Mouse (Mus musculus): ENCODE results near the gene Enpp1. TPM values are rescaled to one million over a fixed set of nuclear protein-coding genes. Genes with fewer than 3 reads are reported as not detected.

Enpp1 gene
- 2.8 and 3.2 TPM in 2 replicates for polyA plus RNA-seq (2015; fragmentation: Nextera tagmentation; extraction: Ambion mirVana)

- peak; percentile 87 for ATAC-seq (ENCODE audit: low FRiP score)
- Histone ChIP-seq H3K9ac (peak within 1 kb of the TSS; percentile 77), H3K4me1 (replicated peaks) (peaks cover 9% of the 10 kb centered on the region), H3K27ac (no peak within 1 kb of the TSS), H3K4me2 (peak within 1 kb of the TSS; percentile 99), H3K9me3 (no peaks in the 10 kb centered on the region), H3K4me3 (peak within 1 kb of the TSS; percentile 68), H3K36me3 (no peaks in the 10 kb centered on the region), H3K27me3 (peaks cover 21% of the 10 kb centered on the region)
- under 1% methylated on average over 79 of the region's 79 CpGs for WGBS
Observed at GRCm38 (mm10) chr10:24711480-24712366, at the start of gene Enpp1. TSS of gene Enpp1 (minus strand) at chr10:24712159.

- no peak for ATAC-seq (ENCODE audit: low FRiP score)
- H3K4me3 ChIP-seq, result no peak overlapping the region
- no peak overlapping the region for H3K4me2 ChIP-seq
- no peak overlapping the region for H3K9ac ChIP-seq
- no peaks in the 10 kb centered on the region for H3K27me3 ChIP-seq
- no peak overlapping the region for H3K27ac ChIP-seq
- no peaks in the 10 kb centered on the region for H3K9me3 ChIP-seq
- 82% methylated on average over 8 of the region's 8 CpGs for WGBS
- peaks cover 8% of the 10 kb centered on the region; the same call in 1 of the 2 replicates for H3K4me1 ChIP-seq (replicated peaks)
- H3K36me3 ChIP-seq, result no peaks in the 10 kb centered on the region
Observed at GRCm38 (mm10) chr10:24758326-24758915, 46.5 kb upstream of the Enpp1 start.

GRCm38 (mm10) chr10:24754874-24755540 lies 43.0 kb upstream of the Enpp1 start:
- ATAC-seq (ENCODE audit: low FRiP score), result no peak
- 41% methylated on average over 9 of the region's 9 CpGs for WGBS

GRCm38 (mm10) chr10:24754251-24754835 lies 42.4 kb upstream of the Enpp1 start:
- H3K27ac ChIP-seq, result no peak overlapping the region
- no peaks in the 10 kb centered on the region for H3K27me3 ChIP-seq
- H3K36me3 ChIP-seq, result no peaks in the 10 kb centered on the region
- WGBS, result 57% methylated on average over 11 of the region's 11 CpGs
- H3K9me3 ChIP-seq, result no peaks in the 10 kb centered on the region
- H3K4me2 ChIP-seq, result peak overlapping the region; percentile 33
- H3K4me3 ChIP-seq, result peak overlapping the region; percentile 23
- no peak for ATAC-seq (ENCODE audit: low FRiP score)
- H3K9ac ChIP-seq, result no peak overlapping the region
- peaks cover 8% of the 10 kb centered on the region; the same call in 1 of the 2 replicates for H3K4me1 ChIP-seq (replicated peaks)

More at GRCm38 (mm10) chr10:24754874-24755540, 43.0 kb upstream of the Enpp1 start:
- H3K4me2 ChIP-seq, result peak overlapping the region; percentile 33
- H3K27ac ChIP-seq, result no peak overlapping the region
- no peak overlapping the region for H3K4me3 ChIP-seq
- no peak overlapping the region for H3K9ac ChIP-seq
- H3K9me3 ChIP-seq, result no peaks in the 10 kb centered on the region
- no peaks in the 10 kb centered on the region for H3K27me3 ChIP-seq
- peaks cover 8% of the 10 kb centered on the region; the same call in 1 of the 2 replicates for H3K4me1 ChIP-seq (replicated peaks)
- H3K36me3 ChIP-seq, result no peaks in the 10 kb centered on the region

DNA sequence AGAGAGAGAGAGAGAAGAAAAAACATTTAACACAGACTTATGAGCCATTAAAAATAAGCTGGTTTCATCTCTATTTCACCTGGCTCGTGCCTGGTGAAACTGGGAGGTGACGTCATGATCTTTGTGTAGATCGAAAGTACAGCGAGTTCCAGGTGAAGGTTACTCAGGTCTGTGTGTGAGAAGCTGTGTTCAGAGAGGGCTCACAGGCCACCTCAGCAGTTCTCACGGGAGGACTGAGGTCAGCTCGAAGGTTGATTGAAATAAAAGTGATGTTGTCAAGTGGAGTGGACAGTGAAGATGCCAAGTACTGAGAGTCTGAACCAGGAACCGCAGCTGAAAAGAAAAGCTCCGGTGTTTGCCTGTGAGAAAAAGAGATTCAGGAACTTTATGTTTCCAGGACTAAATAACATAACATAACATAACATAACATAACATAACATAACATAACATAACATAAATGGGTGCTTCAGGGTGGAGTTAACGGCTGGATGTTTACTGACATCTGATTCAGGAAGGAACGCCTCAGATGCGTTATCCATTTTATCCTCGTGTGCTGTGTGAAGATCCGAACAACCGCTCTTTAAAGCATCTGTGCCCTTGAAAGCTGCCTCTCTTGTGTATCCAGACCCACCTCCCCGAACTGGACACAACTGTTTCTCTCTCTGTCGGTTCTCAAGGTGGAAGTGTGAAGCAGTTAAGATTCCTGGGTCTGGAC lies 41.7 kb upstream of the Enpp1 start:
- no peaks in the 10 kb centered on the region for H3K9me3 ChIP-seq
- no peaks in the 10 kb centered on the region for H3K27me3 ChIP-seq
- H3K27ac ChIP-seq, result no peak overlapping the region
- no peak for ATAC-seq (ENCODE audit: low FRiP score)
- 75% methylated on average over 16 of the region's 16 CpGs for WGBS
- peak overlapping the region; percentile 33; the same call in 1 of the 2 replicates for H3K4me2 ChIP-seq
- no peak overlapping the region for H3K4me3 ChIP-seq
- no peak overlapping the region for H3K9ac ChIP-seq
- peaks cover 8% of the 10 kb centered on the region; the same call in 1 of the 2 replicates for H3K4me1 ChIP-seq (replicated peaks)
- no peaks in the 10 kb centered on the region for H3K36me3 ChIP-seq

DNA sequence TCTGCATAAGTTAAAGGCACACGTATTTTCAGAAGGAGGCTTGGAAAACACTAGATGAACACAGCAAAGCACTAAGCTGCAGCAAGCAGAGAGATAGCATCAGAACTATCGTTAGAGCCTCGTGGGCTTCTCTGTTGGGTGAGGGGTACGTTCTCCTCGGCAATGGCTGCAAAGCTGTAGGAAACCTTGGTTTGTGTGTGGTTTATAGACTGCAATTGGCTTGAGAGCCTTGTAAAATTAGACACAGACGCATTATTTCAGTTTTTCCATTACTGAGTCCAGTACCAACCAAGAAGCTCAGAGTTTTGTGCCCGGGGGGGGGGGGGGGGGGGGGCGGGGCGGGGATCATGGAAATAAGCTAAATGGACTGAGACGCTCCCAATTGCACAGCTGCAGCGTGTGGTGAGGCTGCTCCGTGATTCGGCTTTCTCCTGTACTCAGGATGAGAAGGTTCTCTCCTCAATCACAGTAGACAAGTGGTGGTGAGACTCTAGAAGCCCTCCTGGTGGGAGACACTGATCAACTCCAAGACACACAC lies 31.1 kb upstream of the Enpp1 start:
- H3K4me1 ChIP-seq (replicated peaks), result 0 out of 2 replicates have a peak, but pooled peaks cover 6% of the 10 kb centered on the region
- no peak for ATAC-seq (ENCODE audit: low FRiP score)
- H3K4me2 ChIP-seq, result no peak overlapping the region
- no peaks in the 10 kb centered on the region for H3K36me3 ChIP-seq
- 84% methylated on average over 13 of the region's 13 CpGs for whole genome bisulfite sequencing
- no peak overlapping the region for H3K9ac ChIP-seq
- no peaks in the 10 kb centered on the region for H3K9me3 ChIP-seq
- no peak overlapping the region for H3K4me3 ChIP-seq
- no peaks in the 10 kb centered on the region for H3K27me3 ChIP-seq
- H3K27ac ChIP-seq, result no peak overlapping the region

DNA sequence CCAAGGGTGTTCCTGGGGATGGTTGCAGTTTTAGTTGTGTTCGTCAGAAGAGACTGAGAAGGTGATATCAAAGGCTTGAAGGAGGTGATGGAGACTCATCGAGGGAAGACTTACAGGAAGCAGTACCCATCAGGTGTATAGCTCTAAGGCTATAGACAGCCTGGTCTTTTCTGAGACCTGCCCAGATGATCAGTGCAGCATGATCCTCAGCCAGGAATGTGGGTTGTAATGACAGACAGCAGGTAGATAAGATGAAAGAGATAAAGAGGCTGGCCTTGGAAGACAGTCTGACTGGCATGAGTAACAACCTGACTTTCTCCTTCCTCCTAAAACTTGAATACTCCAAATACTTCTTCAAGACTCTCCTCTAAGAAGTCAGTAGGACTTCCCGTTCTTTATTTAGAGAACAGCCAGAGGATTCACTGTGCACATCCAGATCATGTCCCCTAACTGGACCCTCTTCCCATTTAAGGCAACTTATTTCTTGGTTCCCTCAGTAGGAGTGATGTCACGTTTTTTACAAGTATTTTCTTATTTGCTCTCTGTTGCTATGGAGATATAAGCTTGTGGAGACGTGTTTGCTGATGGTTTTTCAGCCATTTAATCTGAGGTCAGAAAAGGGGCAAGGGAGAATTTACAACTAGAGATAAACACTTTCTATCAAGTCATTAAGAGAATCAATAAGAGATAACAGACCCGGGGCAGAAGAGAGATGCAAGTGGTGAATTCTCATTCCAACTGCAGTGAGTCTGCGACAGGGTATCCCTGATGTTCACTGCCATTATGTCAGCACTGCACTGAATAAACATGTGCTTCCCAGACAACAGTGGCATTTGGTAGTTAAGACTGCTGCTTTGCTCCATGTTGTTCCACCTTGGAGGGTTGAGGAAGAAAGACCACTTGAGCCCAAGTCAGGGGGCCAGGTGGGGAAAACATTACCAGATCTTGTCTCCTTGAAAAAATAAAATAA lies 29.6 kb upstream of the Enpp1 start:
- Histone ChIP-seq H3K4me1 (replicated peaks) (0 out of 2 replicates have a peak, but pooled peaks cover 6% of the 10 kb centered on the region), H3K27me3 (no peaks in the 10 kb centered on the region), H3K4me3 (no peak overlapping the region), H3K27ac (no peak overlapping the region), H3K4me2 (no peak overlapping the region), H3K9ac (no peak overlapping the region), H3K9me3 (no peaks in the 10 kb centered on the region), H3K36me3 (no peaks in the 10 kb centered on the region)
- WGBS, result 72% methylated on average over 7 of the region's 7 CpGs
- no peak for ATAC-seq (ENCODE audit: low FRiP score)

- Histone ChIP-seq H3K36me3 (no peaks in the 10 kb centered on the region), H3K9me3 (no peaks in the 10 kb centered on the region), H3K4me3 (no peak overlapping the region), H3K27ac (no peak overlapping the region), H3K9ac (no peak overlapping the region), H3K4me1 (replicated peaks) (0 out of 2 replicates have a peak, but pooled peaks cover 6% of the 10 kb centered on the region), H3K4me2 (no peak overlapping the region), H3K27me3 (no peaks in the 10 kb centered on the region)
- ATAC-seq (ENCODE audit: low FRiP score), result no peak
- 93% methylated on average over 2 of the region's 2 CpGs for WGBS
Observed at GRCm38 (mm10) chr10:24739171-24739570, 27.2 kb upstream of the Enpp1 start.

GRCm38 (mm10) chr10:24738456-24738855 lies 26.5 kb upstream of the Enpp1 start:
- no peaks in the 10 kb centered on the region for H3K36me3 ChIP-seq
- no peak overlapping the region for H3K4me2 ChIP-seq
- H3K4me3 ChIP-seq, result no peak overlapping the region
- ATAC-seq (ENCODE audit: low FRiP score), result no peak
- 0 out of 2 replicates have a peak, but pooled peaks cover 6% of the 10 kb centered on the region for H3K4me1 ChIP-seq (replicated peaks)
- no peak overlapping the region for H3K27ac ChIP-seq
- no peak overlapping the region for H3K9ac ChIP-seq
- H3K27me3 ChIP-seq, result no peaks in the 10 kb centered on the region
- 76% methylated on average over 2 of the region's 2 CpGs for WGBS
- no peaks in the 10 kb centered on the region for H3K9me3 ChIP-seq

DNA sequence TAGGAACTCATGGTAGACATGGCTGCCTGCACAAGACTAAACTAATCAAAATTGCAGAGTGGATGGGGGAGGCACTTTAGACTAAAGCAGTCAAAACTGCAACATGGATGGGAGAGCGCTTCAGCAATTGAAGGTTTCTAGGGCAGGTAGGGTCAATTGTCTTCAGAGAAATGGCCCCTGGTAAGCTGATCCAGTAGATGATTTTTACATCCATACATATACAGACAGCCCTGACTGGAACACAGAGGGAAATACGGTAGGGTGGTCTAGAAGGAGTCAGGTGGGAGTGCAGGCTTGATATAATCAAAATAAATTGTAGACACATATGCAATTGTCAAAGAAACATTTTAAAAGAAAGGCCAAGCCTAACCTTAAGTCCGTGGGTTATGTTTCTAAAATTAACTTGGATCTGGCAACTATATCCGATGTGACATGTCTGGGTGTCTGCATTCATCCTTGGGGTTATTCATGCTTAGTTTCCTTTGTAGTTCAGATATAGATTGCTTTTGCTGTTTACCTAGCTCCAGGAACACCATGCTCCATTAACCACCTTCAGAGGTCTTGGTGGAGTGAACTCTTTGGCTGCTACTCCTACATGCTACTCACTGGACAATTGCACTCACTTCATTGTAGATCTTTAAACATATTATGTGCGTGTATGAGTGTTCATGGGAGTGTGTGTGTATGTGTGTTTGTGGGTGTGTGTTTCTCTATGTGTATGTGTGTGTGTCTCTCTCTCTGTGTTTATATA lies 23.2 kb upstream of the Enpp1 start:
- Histone ChIP-seq H3K9ac (no peak overlapping the region), H3K4me2 (no peak overlapping the region), H3K9me3 (no peaks in the 10 kb centered on the region), H3K27me3 (no peaks in the 10 kb centered on the region), H3K4me3 (no peak overlapping the region), H3K36me3 (no peaks in the 10 kb centered on the region), H3K27ac (no peak overlapping the region), H3K4me1 (replicated peaks) (peaks cover 13% of the 10 kb centered on the region; the same call in 1 of the 2 replicates)
- ATAC-seq (ENCODE audit: low FRiP score), result no peak
- WGBS, result 93% methylated on average over 5 of the region's 5 CpGs
